Mouse (Mus musculus) megakaryocyte, embryonic 14.5 days (primary cell): ENCODE data around the gene Celsr3. TPM values are rescaled to one million over a fixed set of nuclear protein-coding genes. Genes with fewer than 3 reads are reported as not detected.
A peak's percentile ranks its signal among the peaks of the same experiment; 100 is the strongest.

ENCODE experiments used
- H3K27me3 ChIP-seq: replicated peaks from 2 replicates; pipeline ENCODE3; 2012; ENCODE audit warnings: inconsistent platforms
- H3K36me3 ChIP-seq: replicated peaks from 2 replicates; pipeline ENCODE3; 2012; ENCODE audit warnings: low read length, inconsistent platforms, mixed read lengths
- H3K4me1 ChIP-seq: 2 replicates; pipeline ENCODE4 v1.6.1; 2012; ENCODE audit warnings: inconsistent platforms
- H3K4me3 ChIP-seq: replicated peaks from 2 replicates; pipeline ENCODE3; 2012; ENCODE audit warnings: moderate library complexity, mild to moderate bottlenecking, inconsistent platforms
- H3K9me3 ChIP-seq: 2 replicates; pipeline ENCODE4 v1.6.1; 2012; ENCODE audit warnings: inconsistent platforms
- FLI1 ChIP-seq: IDR thresholded peaks from 2 replicates; pipeline ENCODE4 v1.6.1; 2012; ENCODE audit warnings: low read length, inconsistent platforms, mixed read lengths
- GATA1 ChIP-seq: IDR thresholded peaks from 3 replicates; pipeline ENCODE4 v1.6.1; 2012; ENCODE audit warnings: mixed read lengths, low read length, inconsistent platforms, borderline replicate concordance
- polyA plus RNA-seq: library from polyadenylated mRNA; stranded (reverse); fragments of >175 nt; gene quantifications from 2 replicates; pipeline ENCODE4 v1.2.3, GENCODE M21; 2012; ENCODE audit warnings: low replicate concordance; ENCODE audit not compliant: insufficient read depth

Gene Celsr3
- polyA plus RNA-seq, 1 experiment: 1.5 TPM

DNA sequence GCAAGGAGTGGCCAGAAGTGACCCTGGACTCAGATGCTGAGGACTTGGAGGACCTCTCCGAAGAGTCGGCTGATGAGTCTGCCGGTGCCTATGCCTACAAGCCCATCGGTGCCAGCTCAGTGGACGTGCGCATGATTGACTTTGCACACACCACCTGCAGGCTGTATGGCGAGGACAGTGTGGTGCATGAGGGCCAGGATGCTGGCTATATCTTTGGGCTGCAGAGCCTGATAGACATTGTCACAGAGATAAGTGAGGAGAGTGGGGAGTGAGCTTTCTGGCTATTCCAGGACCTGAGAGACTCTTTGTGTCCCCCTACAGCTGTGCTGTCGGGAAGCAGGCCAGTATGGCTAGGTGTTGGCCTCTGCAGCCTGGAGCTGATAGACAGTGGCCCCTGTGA, 20.4 kb upstream of the Celsr3 start:
- TF ChIP-seq GATA1 (no peak), FLI1 (no peak)
- peaks cover 69% of the 10 kb centered on the region for H3K36me3 ChIP-seq
- H3K9me3 ChIP-seq: no peaks in the 10 kb centered on the region
- peaks cover 10% of the 10 kb centered on the region for H3K27me3 ChIP-seq
- no peak overlapping the region for H3K4me3 ChIP-seq
- H3K4me1 ChIP-seq: peaks cover 18% of the 10 kb centered on the region

- TF ChIP-seq GATA1 (no peak), FLI1 (no peak)
- peaks cover 14% of the 10 kb centered on the region for H3K27me3 ChIP-seq
- H3K4me3 ChIP-seq: no peak overlapping the region
- peaks cover 63% of the 10 kb centered on the region for H3K36me3 ChIP-seq
- no peaks in the 10 kb centered on the region for H3K9me3 ChIP-seq
- peaks cover 18% of the 10 kb centered on the region for H3K4me1 ChIP-seq
These were observed 19.7 kb upstream of the Celsr3 start for GRCm38 (mm10) chr9:108806379-108806778.

DNA sequence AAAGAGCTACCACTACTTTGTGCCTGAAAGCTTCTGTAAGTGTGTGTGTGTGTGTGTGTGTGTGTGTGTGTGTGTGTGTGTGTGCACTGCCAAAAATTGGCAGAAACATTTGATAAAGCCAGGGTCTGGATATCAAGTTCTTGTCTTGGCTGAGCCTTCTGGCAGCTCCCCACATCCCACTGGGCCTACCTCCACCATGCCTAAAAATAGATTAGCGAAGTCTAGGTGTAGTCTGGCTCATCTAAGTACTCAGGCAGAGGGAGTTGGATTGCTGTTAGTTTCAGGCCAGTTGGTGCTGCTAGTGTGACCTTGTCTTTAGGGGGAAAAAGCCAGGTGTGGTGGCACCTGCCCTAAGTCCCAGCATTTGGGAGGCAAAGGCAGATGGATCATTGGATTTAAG, 19.3 kb upstream of the Celsr3 start:
- no peaks in the 10 kb centered on the region for H3K9me3 ChIP-seq
- TF ChIP-seq FLI1 (no peak), GATA1 (no peak)
- H3K27me3 ChIP-seq: peaks cover 14% of the 10 kb centered on the region
- H3K36me3 ChIP-seq: peaks cover 63% of the 10 kb centered on the region
- peaks cover 18% of the 10 kb centered on the region for H3K4me1 ChIP-seq
- H3K4me3 ChIP-seq: no peak overlapping the region

DNA sequence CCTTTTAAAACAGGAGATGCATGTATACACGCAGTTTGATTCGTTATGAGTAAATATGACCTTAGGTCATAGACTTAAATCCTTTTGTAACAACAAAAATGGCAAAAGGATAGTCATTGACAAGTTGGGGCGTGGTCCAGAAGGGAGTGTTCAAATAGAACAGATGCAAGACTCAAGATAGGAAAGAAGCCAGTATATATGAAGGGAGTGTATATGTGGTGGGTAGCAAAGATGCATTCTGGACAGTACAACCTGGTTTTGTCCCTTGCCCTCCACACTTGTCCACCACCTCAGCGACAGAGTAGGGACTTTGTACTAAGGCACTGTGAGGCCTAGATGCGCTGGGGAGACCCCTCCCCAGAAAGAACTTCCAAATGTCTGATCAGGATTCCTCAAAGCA, 18.4 kb upstream of the Celsr3 start:
- Histone ChIP-seq H3K27me3 (peaks cover 17% of the 10 kb centered on the region), H3K4me1 (peaks cover 21% of the 10 kb centered on the region), H3K36me3 (peaks cover 63% of the 10 kb centered on the region), H3K9me3 (no peaks in the 10 kb centered on the region), H3K4me3 (no peak overlapping the region)
- TF ChIP-seq FLI1 (no peak), GATA1 (no peak)

DNA sequence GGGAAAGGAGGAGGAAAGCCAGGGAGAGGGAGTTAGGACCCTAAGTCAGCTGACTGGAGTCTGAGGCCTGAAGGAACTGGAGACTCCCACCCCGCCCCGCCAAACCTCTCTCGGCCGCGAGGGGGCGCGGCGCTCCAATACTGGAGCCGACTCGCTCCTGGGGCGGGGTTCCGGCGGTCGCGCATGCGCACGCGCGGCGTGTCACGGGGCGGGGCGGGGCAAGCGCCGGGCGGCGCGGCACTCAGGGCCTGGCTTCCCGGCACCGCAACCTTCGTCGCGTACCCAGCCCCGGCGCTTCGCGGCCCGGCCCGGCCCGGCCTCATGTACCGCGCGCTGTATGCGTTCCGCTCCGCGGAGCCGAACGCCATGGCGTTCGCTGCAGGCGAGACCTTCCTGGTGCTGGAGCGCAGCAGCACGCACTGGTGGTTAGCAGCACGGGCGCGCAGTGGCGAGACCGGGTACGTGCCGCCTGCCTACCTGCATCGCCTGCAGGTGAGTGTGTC, 17.9 kb upstream of the Celsr3 start, which contains the start of gene Nckipsd:
Nckipsd (plus strand) TSS at position 206 of the 503 bp plus-strand sequence.
- Histone ChIP-seq H3K9me3 (no peaks in the 10 kb centered on the region), H3K4me1 (peaks cover 22% of the 10 kb centered on the region), H3K27me3 (peaks cover 17% of the 10 kb centered on the region), H3K36me3 (peaks cover 62% of the 10 kb centered on the region), H3K4me3 (peak within 1 kb of the TSS; percentile 99)
- TF ChIP-seq FLI1 (no peak), GATA1 (no peak)

- H3K36me3 ChIP-seq: peaks cover 58% of the 10 kb centered on the region
- TF ChIP-seq FLI1 (no peak), GATA1 (no peak)
- peaks cover 17% of the 10 kb centered on the region for H3K27me3 ChIP-seq
- no peaks in the 10 kb centered on the region for H3K9me3 ChIP-seq
- H3K4me3 ChIP-seq: peak overlapping the region; percentile 99
- peaks cover 22% of the 10 kb centered on the region for H3K4me1 ChIP-seq
These were observed 16.9 kb upstream of the Celsr3 start for GRCm38 (mm10) chr9:108809188-108809587.

- no peak for TF ChIP-seq GATA1
- TF ChIP-seq FLI1: no peak
- Histone ChIP-seq H3K36me3 (peaks cover 58% of the 10 kb centered on the region), H3K4me1 (peaks cover 22% of the 10 kb centered on the region), H3K9me3 (no peaks in the 10 kb centered on the region), H3K4me3 (no peak overlapping the region), H3K27me3 (peaks cover 17% of the 10 kb centered on the region)
These were observed 16.4 kb upstream of the Celsr3 start for GRCm38 (mm10) chr9:108809723-108810122.

- peaks cover 25% of the 10 kb centered on the region for H3K4me1 ChIP-seq
- no peaks in the 10 kb centered on the region for H3K9me3 ChIP-seq
- H3K36me3 ChIP-seq: peaks cover 58% of the 10 kb centered on the region
- TF ChIP-seq FLI1 (no peak), GATA1 (no peak)
- H3K27me3 ChIP-seq: peaks cover 17% of the 10 kb centered on the region
- H3K4me3 ChIP-seq: no peak overlapping the region
These were observed 15.6 kb upstream of the Celsr3 start for GRCm38 (mm10) chr9:108810516-108810915.

- no peak overlapping the region for H3K4me3 ChIP-seq
- peaks cover 37% of the 10 kb centered on the region for H3K36me3 ChIP-seq
- H3K9me3 ChIP-seq: no peaks in the 10 kb centered on the region
- peaks cover 10% of the 10 kb centered on the region for H3K27me3 ChIP-seq
- peaks cover 12% of the 10 kb centered on the region; the same call in 1 of the 2 replicates for H3K4me1 ChIP-seq
- TF ChIP-seq GATA1 (no peak), FLI1 (no peak)
These were observed 10.6 kb upstream of the Celsr3 start for GRCm38 (mm10) chr9:108815557-108815956.

DNA sequence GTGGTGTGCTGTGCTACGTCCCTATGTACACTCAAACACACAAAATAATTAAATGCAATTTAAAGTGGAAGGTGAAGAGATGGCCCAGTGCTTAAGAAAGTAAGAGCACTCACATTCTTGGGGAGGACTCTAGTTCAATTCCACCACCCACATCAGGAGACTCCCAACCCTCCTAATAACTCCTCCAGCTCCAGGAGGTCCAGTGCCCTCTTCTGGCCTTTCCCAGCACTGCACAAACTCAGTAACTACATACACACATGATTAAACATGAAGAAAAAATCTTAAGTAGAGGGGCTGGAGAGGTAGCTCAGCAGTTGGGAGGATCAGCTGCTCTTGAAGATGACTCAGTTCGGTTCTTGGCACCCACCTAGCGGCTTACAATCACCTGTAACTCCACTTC, 6.6 kb upstream of the Celsr3 start:
- Histone ChIP-seq H3K4me3 (no peak overlapping the region), H3K4me1 (peaks cover 10% of the 10 kb centered on the region; the same call in 1 of the 2 replicates), H3K9me3 (peaks cover 8% of the 10 kb centered on the region), H3K27me3 (peaks cover 33% of the 10 kb centered on the region), H3K36me3 (peaks cover 12% of the 10 kb centered on the region)
- no peak for TF ChIP-seq FLI1
- TF ChIP-seq GATA1: no peak
